15 mouse cellular contexts compared by ENCODE assay signal in the genomic region with DNA sequence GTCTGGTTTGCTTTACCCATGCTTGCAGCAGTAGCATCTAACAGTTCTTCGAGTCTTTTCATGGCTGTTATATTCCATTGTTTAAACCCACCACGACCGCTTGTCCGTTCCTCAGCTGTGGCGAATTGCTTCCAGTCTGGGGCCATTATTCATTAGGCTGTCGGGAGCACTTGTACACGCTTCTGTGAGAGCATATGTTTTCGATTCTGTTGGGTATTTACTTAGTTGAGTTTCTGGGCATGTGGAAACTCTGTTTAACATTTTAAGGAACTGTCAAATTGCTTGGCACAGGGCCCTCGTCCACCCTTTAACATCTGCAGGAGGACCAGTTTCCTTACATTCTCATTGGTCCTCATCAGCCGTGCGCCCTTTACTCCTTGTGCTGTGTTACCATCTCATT. TPM values are rescaled to one million over a fixed set of nuclear protein-coding genes. Genes with fewer than 3 reads are reported as not detected.
A peak's percentile ranks its signal among the peaks of the same experiment; 100 is the strongest.
DNase-seq lines count a peak whose midpoint lies in the region; ATAC-seq and TF ChIP-seq lines count a peak whose summit lies in the region.
"Had no signal": no experiment of that assay in that cellular context is flagged by ENCODE, and none has a peak within 500 bp of the region (broad histone marks: within the 10 kb centered on the region; RNA-seq: fewer than 3 reads in every experiment).

No protein-coding gene starts in this region.

- no peak for TF ChIP-seq EP300 in heart, adult 2 months (IDR thresholded peaks at IDR 0.05; ENCODE audit: insufficient read depth, low read depth, low read length)

- no peak overlapping the region for H3K9ac ChIP-seq in intestine, embryonic 14.5 days (ENCODE audit: low read length)
- H3K9ac ChIP-seq in intestine, embryonic 16.5 days (ENCODE audit: low read depth, low read length): no peak overlapping the region
- no peak overlapping the region for H3K9ac ChIP-seq in forebrain, embryonic 16.5 days (replicated peaks; ENCODE audit: low read depth, low read length)
- H3K9ac ChIP-seq in limb, embryonic 12.5 days (replicated peaks): no peak overlapping the region
- H3K9ac ChIP-seq in stomach, embryonic 15.5 days: no peak overlapping the region
- no peak overlapping the region for H3K9ac ChIP-seq in heart, adult 2 months (ENCODE audit: low read depth, low read length)
- H3K9ac ChIP-seq: heart, embryonic 13.5 days; liver, postnatal 0 days had no signal

- ATAC-seq in intestine, embryonic 14.5 days (replicated peaks; ENCODE audit: low FRiP score, low TSS enrichment, low read depth): no peak
- no peak for ATAC-seq in intestine, embryonic 16.5 days
- ATAC-seq in forebrain, embryonic 16.5 days: peak; percentile 67
- peak; percentile 49; the same call in 1 of the 2 replicates for ATAC-seq in limb, embryonic 12.5 days (ENCODE audit: insufficient number of reproducible peaks, insufficient read depth, low FRiP score, low TSS enrichment, low read depth)
- no peak; the same call in 1 of the 2 replicates for ATAC-seq in stomach, embryonic 15.5 days (ENCODE audit: insufficient read depth, low FRiP score, low read depth)
- ATAC-seq: liver, postnatal 0 days; Patski had no signal

- no peaks in the 10 kb centered on the region for H3K27me3 ChIP-seq in intestine, embryonic 14.5 days (replicated peaks; ENCODE audit: control insufficient read depth, insufficient read depth, low read length)
- no peaks in the 10 kb centered on the region for H3K27me3 ChIP-seq in intestine, embryonic 16.5 days (replicated peaks; ENCODE audit: control insufficient read depth, insufficient read depth, low read length)
- 0 out of 2 replicates have a peak, but pooled peaks cover 3% of the 10 kb centered on the region for H3K27me3 ChIP-seq in forebrain, embryonic 16.5 days (replicated peaks; ENCODE audit: control insufficient read depth, insufficient read depth, low read length)
- peaks cover 16% of the 10 kb centered on the region for H3K27me3 ChIP-seq in limb, embryonic 12.5 days
- H3K27me3 ChIP-seq in stomach, embryonic 15.5 days (replicated peaks): no peaks in the 10 kb centered on the region
- H3K27me3 ChIP-seq in heart, adult 2 months (ENCODE audit: control insufficient read depth, insufficient read depth, low read length): no peaks in the 10 kb centered on the region
- H3K27me3 ChIP-seq: Patski had no signal

- no peak for TF ChIP-seq POLR2A in heart, adult 2 months (IDR thresholded peaks at IDR 0.05; ENCODE audit: insufficient read depth, low read depth, low read length)

- WGBS in intestine, embryonic 14.5 days: 28% methylated on average over 11 of the region's 11 CpGs
- 36% methylated on average over 11 of the region's 11 CpGs for WGBS in intestine, embryonic 16.5 days
- 30% methylated on average over 11 of the region's 11 CpGs for WGBS in forebrain, embryonic 16.5 days
- 16% methylated on average over 11 of the region's 11 CpGs for WGBS in limb, embryonic 12.5 days
- WGBS in stomach, embryonic 15.5 days: 26% methylated on average over 11 of the region's 11 CpGs
- WGBS in heart, adult 2 months: 64% methylated on average over 11 of the region's 11 CpGs

- H3K27ac ChIP-seq in intestine, embryonic 14.5 days (ENCODE audit: low read depth): no peak overlapping the region
- no peak overlapping the region for H3K27ac ChIP-seq in intestine, embryonic 16.5 days (ENCODE audit: low read length)
- peak overlapping the region; percentile 34; the same call in 1 of the 2 replicates for H3K27ac ChIP-seq in forebrain, embryonic 16.5 days (ENCODE audit: low read length)
- peak overlapping the region; percentile 72 for H3K27ac ChIP-seq in limb, embryonic 12.5 days
- H3K27ac ChIP-seq in stomach, embryonic 15.5 days: no peak overlapping the region
- H3K27ac ChIP-seq in left cerebral cortex, adult 2 months: no peak overlapping the region
- H3K27ac ChIP-seq in heart, adult 2 months: no peak overlapping the region
- H3K27ac ChIP-seq: heart, embryonic 13.5 days had no signal

- H3K9me3 ChIP-seq in intestine, embryonic 14.5 days (ENCODE audit: control insufficient read depth, low read length): no peaks in the 10 kb centered on the region
- H3K9me3 ChIP-seq in intestine, embryonic 16.5 days (ENCODE audit: control insufficient read depth, low read length): no peaks in the 10 kb centered on the region
- no peaks in the 10 kb centered on the region for H3K9me3 ChIP-seq in forebrain, embryonic 16.5 days (ENCODE audit: control insufficient read depth, low read length)
- no peaks in the 10 kb centered on the region for H3K9me3 ChIP-seq in limb, embryonic 12.5 days
- no peaks in the 10 kb centered on the region for H3K9me3 ChIP-seq in stomach, embryonic 15.5 days
- H3K9me3 ChIP-seq: heart, embryonic 13.5 days had no signal

- no peak for TF ChIP-seq CTCF in left cerebral cortex, adult 2 months (IDR thresholded peaks at IDR 0.05)
- no peak for TF ChIP-seq CTCF in heart, adult 2 months (IDR thresholded peaks at IDR 0.05)

- DNase-seq in intestine, embryonic 14.5 days (ENCODE audit: low spot score): no peak
- no peak for DNase-seq in left cerebral cortex, adult 11 months (ENCODE audit: low spot score)
- DNase-seq in left cerebral cortex, adult 2 months (ENCODE audit: extremely low spot score in 1 of 2, low spot score in 2 of 2): no peak
- DNase-seq in heart, adult 2 months: no peak
- DNase-seq: adrenal gland, postnatal 14 days; cerebellum, adult 9-11 months; kidney, adult 9 months; liver, postnatal 0 days had no signal

- no peak overlapping the region for H3K4me3 ChIP-seq in intestine, embryonic 14.5 days (ENCODE audit: low read depth, low read length)
- no peak overlapping the region for H3K4me3 ChIP-seq in intestine, embryonic 16.5 days (ENCODE audit: low read length)
- H3K4me3 ChIP-seq in forebrain, embryonic 16.5 days (replicated peaks; ENCODE audit: low read length): no peak overlapping the region
- no peak overlapping the region; the same call in 1 of the 2 replicates for H3K4me3 ChIP-seq in limb, embryonic 12.5 days (replicated peaks)
- H3K4me3 ChIP-seq in stomach, embryonic 15.5 days (replicated peaks): no peak overlapping the region
- no peak overlapping the region for H3K4me3 ChIP-seq in left cerebral cortex, adult 2 months
- H3K4me3 ChIP-seq in heart, adult 2 months: no peak overlapping the region
- H3K4me3 ChIP-seq: heart, embryonic 13.5 days had no signal

- no peaks in the 10 kb centered on the region for H3K79me2 ChIP-seq in heart, adult 2 months (replicated peaks; ENCODE audit: control insufficient read depth, insufficient read depth, low read length)

- H3K4me1 ChIP-seq in intestine, embryonic 14.5 days (replicated peaks; ENCODE audit: control insufficient read depth, insufficient read depth, low read length): no peaks in the 10 kb centered on the region
- H3K4me1 ChIP-seq in intestine, embryonic 16.5 days (ENCODE audit: control insufficient read depth, insufficient read depth, low read length): no peaks in the 10 kb centered on the region
- H3K4me1 ChIP-seq in forebrain, embryonic 16.5 days (replicated peaks; ENCODE audit: control insufficient read depth, insufficient read depth, low read length): peaks cover 4% of the 10 kb centered on the region; the same call in 1 of the 2 replicates
- H3K4me1 ChIP-seq in limb, embryonic 12.5 days (replicated peaks): peaks cover 24% of the 10 kb centered on the region
- H3K4me1 ChIP-seq in stomach, embryonic 15.5 days: no peaks in the 10 kb centered on the region
- H3K4me1 ChIP-seq in heart, adult 2 months (ENCODE audit: control insufficient read depth, insufficient read depth, low read length): no peaks in the 10 kb centered on the region; the same call in 1 of the 2 replicates
- H3K4me1 ChIP-seq: heart, embryonic 13.5 days had no signal

- H3K36me3 ChIP-seq in intestine, embryonic 14.5 days (ENCODE audit: control insufficient read depth, insufficient read depth, low read length): no peaks in the 10 kb centered on the region
- no peaks in the 10 kb centered on the region for H3K36me3 ChIP-seq in intestine, embryonic 16.5 days (ENCODE audit: control insufficient read depth, insufficient read depth, low read length)
- H3K36me3 ChIP-seq in forebrain, embryonic 16.5 days (ENCODE audit: control insufficient read depth, insufficient read depth): no peaks in the 10 kb centered on the region
- no peaks in the 10 kb centered on the region for H3K36me3 ChIP-seq in limb, embryonic 12.5 days
- no peaks in the 10 kb centered on the region for H3K36me3 ChIP-seq in stomach, embryonic 15.5 days
- no peaks in the 10 kb centered on the region for H3K36me3 ChIP-seq in heart, adult 2 months (ENCODE audit: control insufficient read depth, insufficient read depth, low read length)
- H3K36me3 ChIP-seq: heart, embryonic 13.5 days had no signal

- intact Hi-C loops in left cerebral cortex, adult 2 months (cut with DNase I): no loop called here
- intact Hi-C loops in heart, adult 2 months (cut with DNase I): no loop called here

- 0 out of 2 replicates have a peak overlapping the region, but pooled peaks have one; percentile 0 for H3K4me2 ChIP-seq in intestine, embryonic 14.5 days (ENCODE audit: low read length)
- H3K4me2 ChIP-seq in intestine, embryonic 16.5 days (ENCODE audit: low read depth, low read length): no peak overlapping the region
- peak overlapping the region; percentile 20; the same call in 1 of the 2 replicates for H3K4me2 ChIP-seq in forebrain, embryonic 16.5 days (ENCODE audit: low read length)
- peak overlapping the region; percentile 44 for H3K4me2 ChIP-seq in limb, embryonic 12.5 days
- peak overlapping the region; percentile 21; the same call in 1 of the 2 replicates for H3K4me2 ChIP-seq in stomach, embryonic 15.5 days
- H3K4me2 ChIP-seq: heart, embryonic 13.5 days had no signal

RNA-seq across cellular contexts. Expression of gene Cd247, which starts 2.2 kb away (rescaled TPM):
- polyA plus RNA-seq in intestine, embryonic 14.5 days (2014; fragmentation: Nextera tagmentation; extraction: Ambion mirVana): 0.81 and 1.6 TPM in 2 replicates
- polyA plus RNA-seq in intestine, embryonic 16.5 days (2015; fragmentation: Nextera tagmentation; extraction: Ambion mirVana): 0.21 and 0.51 TPM in 2 replicates
- polyA plus RNA-seq in forebrain, embryonic 16.5 days (2015; fragmentation: Nextera tagmentation; extraction: Ambion mirVana): 2.1 and 2.2 TPM in 2 replicates
- polyA plus RNA-seq in limb, embryonic 12.5 days (2016; fragmentation: Nextera tagmentation; extraction: Ambion mirVana): 1.4 and 1.6 TPM in 2 replicates
- 0.55 and 0.73 TPM in 2 replicates for polyA plus RNA-seq in stomach, embryonic 15.5 days (2015; fragmentation: Nextera tagmentation; extraction: Ambion mirVana)
- total RNA-seq in left cerebral cortex, adult 2 months (2021): not detected
- total RNA-seq in heart, adult 2 months (2021): under 1 TPM; 0.52 to 0.76 TPM
- polyA plus RNA-seq in heart, adult 2 months (2012; rRNA removed): 2.4 and 3.0 TPM in 2 replicates
- total RNA-seq: left cerebral cortex, adult 18-20 months had no signal

RNA-seq across cellular contexts. Expression of gene Creg1, which starts 22.8 kb away (rescaled TPM):
- polyA plus RNA-seq in intestine, embryonic 14.5 days (2014; fragmentation: Nextera tagmentation; extraction: Ambion mirVana): 78.7 and 81.2 TPM in 2 replicates
- polyA plus RNA-seq in intestine, embryonic 16.5 days (2015; fragmentation: Nextera tagmentation; extraction: Ambion mirVana): 122 and 142 TPM in 2 replicates
- polyA plus RNA-seq in forebrain, embryonic 16.5 days (2015; fragmentation: Nextera tagmentation; extraction: Ambion mirVana): 16.6 and 22.5 TPM in 2 replicates
- 35.3 and 40.5 TPM in 2 replicates for polyA plus RNA-seq in limb, embryonic 12.5 days (2016; fragmentation: Nextera tagmentation; extraction: Ambion mirVana)
- 107 and 111 TPM in 2 replicates for polyA plus RNA-seq in stomach, embryonic 15.5 days (2015; fragmentation: Nextera tagmentation; extraction: Ambion mirVana)
- total RNA-seq in left cerebral cortex, adult 2 months (2021): 10 to 100 TPM; 24.8 to 29.0 TPM
- total RNA-seq in heart, adult 2 months (2021): 10 to 100 TPM; 85.7 to 93.3 TPM
- polyA plus RNA-seq in heart, adult 2 months (2012; rRNA removed): 77.2 and 121 TPM in 2 replicates

Comparison
In these comparisons a context has a peak if more than half of its experiments do, and no peak if none do; other contexts are left out.
1. ATAC-seq: peak in forebrain, embryonic 16.5 days (single experiment) and limb, embryonic 12.5 days (single experiment); none in intestine, embryonic 14.5 days (single experiment), intestine, embryonic 16.5 days (single experiment) and stomach, embryonic 15.5 days (single experiment).
2. H3K27ac ChIP-seq: peak in forebrain, embryonic 16.5 days (single experiment) and limb, embryonic 12.5 days (single experiment); none in intestine, embryonic 14.5 days (single experiment), intestine, embryonic 16.5 days (single experiment), stomach, embryonic 15.5 days (single experiment), left cerebral cortex, adult 2 months (single experiment) and heart, adult 2 months (single experiment).